Mouse (Mus musculus): ENCODE data around the gene Enc1. TPM values are rescaled to one million over a fixed set of nuclear protein-coding genes. Genes with fewer than 3 reads are reported as not detected.
"Not testable (repeated sequence)": the region's sequence is repeated elsewhere in the genome, so short reads cannot be mapped to it uniquely, and the experiment has no call there.

Enc1 gene
- polyA plus RNA-seq, 1 experiment, result 12.9 TPM

- no peak for DNase-seq (ENCODE audit: low read depth)
Observed at GRCm38 (mm10) chr13:97250551-97251380, 9.9 kb downstream of the Enc1 start.

- no peak for DNase-seq (ENCODE audit: low read depth)
Observed at GRCm38 (mm10) chr13:97251736-97252135, 10.8 kb downstream of the Enc1 start.

DNA sequence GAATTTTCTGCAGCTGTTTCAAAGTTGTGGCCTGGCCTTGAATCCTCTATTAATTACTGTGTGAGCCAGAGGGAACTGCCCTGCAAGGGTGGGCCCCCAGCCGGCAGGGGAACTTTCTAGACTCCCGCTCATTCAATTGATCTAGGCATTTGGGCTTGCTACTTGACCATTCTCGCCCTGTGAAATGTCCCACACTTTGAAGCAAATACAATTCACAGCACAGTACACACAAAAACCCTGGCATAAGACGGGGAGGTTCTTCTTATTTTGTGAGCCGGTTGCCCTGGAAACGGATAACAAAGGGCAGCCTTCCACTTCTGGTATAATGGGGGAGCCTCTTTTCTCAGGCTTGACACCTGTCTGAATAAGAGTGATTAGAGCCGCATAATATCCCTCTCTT, 11.6 kb downstream of the Enc1 start:
- no peak for DNase-seq (ENCODE audit: low read depth)

DNA sequence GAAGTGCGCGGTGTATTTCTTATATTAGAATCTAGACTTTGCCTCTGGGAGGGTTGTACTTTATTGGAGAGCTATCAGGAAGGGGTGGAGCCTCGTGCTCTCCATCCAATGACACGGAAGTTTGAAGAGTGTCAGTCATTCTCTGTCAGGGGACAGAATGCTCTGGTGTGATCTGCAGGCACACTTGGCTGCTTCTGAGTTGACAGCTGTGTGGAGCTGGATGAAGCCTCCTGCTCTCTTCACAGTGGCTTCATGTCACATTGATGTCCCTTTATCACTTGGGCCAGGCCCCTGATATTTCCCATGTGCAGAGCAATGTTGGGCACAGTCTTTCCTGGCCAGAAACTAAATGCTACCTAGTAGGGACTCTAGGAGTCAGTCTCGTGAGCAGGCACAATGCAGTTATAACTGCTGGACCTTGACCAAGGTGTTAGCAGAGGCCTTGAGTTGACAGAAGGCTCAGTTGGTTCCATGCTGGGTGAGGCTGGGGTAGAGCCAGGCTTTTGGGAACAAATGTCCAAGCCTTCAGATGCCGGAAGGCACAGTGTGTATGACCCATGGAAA, 12.6 kb downstream of the Enc1 start:
- no peak for DNase-seq (ENCODE audit: low read depth)

GRCm38 (mm10) chr13:97253994-97254393, 13.1 kb downstream of the Enc1 start:
- no peak for DNase-seq (ENCODE audit: low read depth)

DNA sequence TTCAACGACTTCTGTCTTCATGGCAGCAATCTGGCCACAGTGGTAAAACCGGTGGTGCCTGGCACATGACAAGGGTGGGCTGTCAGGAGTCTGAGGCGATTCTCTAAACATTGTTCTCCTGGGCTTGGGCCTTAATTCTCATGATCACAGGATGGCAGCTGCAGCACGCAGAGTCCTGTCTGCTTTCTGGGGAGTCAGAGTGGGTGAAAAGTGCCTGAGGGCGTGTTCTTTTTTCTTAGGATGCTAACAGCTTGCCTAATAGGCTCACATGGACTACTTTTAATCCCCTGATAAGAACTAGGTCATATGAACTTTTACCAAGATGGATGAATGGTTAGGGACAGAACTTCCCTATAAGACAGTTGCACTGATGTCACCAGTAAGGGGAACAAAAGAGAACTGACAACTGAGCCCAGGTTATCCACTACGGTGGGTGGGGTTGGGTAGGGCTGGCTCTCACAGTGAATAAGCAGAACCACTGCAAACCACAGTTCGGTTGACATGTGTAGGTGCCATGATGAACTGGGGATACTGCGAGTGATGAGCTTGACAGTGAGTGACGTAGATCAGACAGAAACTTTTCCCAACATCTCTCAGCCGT, 13.8 kb downstream of the Enc1 start:
- DNase-seq (ENCODE audit: low read depth), result no peak

- DNase-seq (ENCODE audit: low read depth), result no peak
Observed at GRCm38 (mm10) chr13:97255976-97256848, 15.3 kb downstream of the Enc1 start.

DNA sequence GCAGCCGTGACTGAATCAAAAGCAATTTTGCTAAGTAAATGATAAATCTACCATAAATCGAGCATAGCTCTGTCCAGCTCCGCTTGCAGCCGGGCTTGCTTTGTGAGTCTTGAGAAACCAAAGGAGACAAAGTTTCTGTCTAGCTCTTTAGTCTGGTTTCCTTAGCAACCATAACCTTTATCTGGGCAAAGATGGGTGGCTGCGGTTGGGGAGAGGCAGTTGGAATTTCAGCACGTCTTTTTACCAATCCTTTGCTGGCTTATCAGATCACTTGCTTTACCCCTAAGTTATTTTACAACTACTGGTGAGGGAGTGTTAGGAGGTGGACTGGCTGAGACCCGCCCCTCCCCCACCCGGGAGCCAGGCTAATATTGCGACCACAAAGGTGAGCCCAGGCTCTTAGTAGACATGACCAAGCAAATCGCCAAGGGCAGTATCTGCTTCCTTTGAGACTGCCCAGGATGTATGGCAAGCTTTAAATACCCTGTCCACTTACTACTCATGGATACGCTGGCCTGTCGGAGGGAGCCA, 16.0 kb downstream of the Enc1 start:
- no peak for DNase-seq (ENCODE audit: low read depth)

DNA sequence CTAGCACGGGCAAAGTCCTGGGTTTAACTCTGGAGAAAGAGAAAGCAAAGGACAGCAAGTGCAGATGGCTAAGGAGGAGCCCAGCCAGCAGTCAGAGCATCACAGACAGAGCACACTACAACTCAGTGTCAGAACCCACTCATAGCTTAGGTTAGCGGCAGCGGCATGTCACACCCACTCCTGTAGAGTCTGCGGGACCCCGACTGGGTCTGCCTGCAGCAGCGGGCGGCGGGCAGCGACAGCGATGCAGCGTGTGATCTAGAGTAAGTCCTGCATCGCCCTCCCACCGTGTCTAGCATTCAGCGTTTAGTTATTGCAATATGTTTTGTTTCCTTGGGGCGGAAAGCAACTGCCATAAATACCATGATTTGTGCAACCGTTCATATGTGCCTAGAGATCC, 18.4 kb downstream of the Enc1 start:
- no peak for DNase-seq (ENCODE audit: low read depth)

GRCm38 (mm10) chr13:97260456-97261180, 19.7 kb downstream of the Enc1 start:
- DNase-seq (ENCODE audit: low read depth), result no peak

- no peak for DNase-seq (ENCODE audit: low read depth)
Observed at GRCm38 (mm10) chr13:97261549-97261948, 20.6 kb downstream of the Enc1 start.

GRCm38 (mm10) chr13:97262676-97263075, 21.8 kb downstream of the Enc1 start:
- DNase-seq (ENCODE audit: low read depth), result no peak

GRCm38 (mm10) chr13:97265534-97265933, 24.6 kb downstream of the Enc1 start:
- not testable (repeated sequence) for DNase-seq (ENCODE audit: low read depth)

- no peak for DNase-seq (ENCODE audit: low read depth)
Observed at GRCm38 (mm10) chr13:97270723-97271122, 29.8 kb downstream of the Enc1 start.

GRCm38 (mm10) chr13:97271641-97272040, 30.7 kb downstream of the Enc1 start:
- DNase-seq (ENCODE audit: low read depth), result no peak

DNA sequence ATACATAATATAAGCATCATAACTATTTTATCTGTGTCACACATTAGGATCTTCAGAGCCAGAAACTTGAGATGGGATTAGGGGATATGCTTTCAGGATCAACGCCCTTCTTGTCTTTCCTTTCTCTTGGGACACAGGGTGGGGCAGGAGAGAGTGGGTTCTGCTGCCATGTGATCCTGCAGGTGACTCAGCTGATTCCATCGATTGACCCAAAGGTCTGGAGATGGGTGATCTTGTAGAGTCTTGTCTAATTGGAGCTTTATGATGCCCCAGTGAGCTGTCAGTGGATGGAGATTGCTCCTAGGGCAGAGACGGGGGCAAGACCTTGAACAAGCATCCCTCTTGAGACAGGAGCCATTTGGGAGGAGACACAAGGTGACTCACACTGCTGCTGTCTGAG, 33.9 kb downstream of the Enc1 start:
- DNase-seq (ENCODE audit: low read depth), result no peak

GRCm38 (mm10) chr13:97275482-97275881, 34.6 kb downstream of the Enc1 start:
- no peak for DNase-seq (ENCODE audit: low read depth)

GRCm38 (mm10) chr13:97282051-97282910, 41.4 kb downstream of the Enc1 start:
- no peak for DNase-seq (ENCODE audit: low read depth)

- no peak for DNase-seq (ENCODE audit: low read depth)
Observed at GRCm38 (mm10) chr13:97282911-97283281, 42.0 kb downstream of the Enc1 start.

GRCm38 (mm10) chr13:97287046-97287445, 46.1 kb downstream of the Enc1 start:
- DNase-seq (ENCODE audit: low read depth), result no peak

Data from gonadal fat pad, adult 2 months (tissue).